Mouse (Mus musculus) forebrain, postnatal 0 days (tissue): Measurements from ENCODE around the gene Scn8a. TPM values are rescaled to one million over a fixed set of nuclear protein-coding genes. Genes with fewer than 3 reads are reported as not detected.
"Not testable (repeated sequence)": the region's sequence is repeated elsewhere in the genome, so short reads cannot be mapped to it uniquely, and the experiment has no call there.

Experiments
- ATAC-seq: fragments of 200-750 bp; cut with Nextera tagmentation; 2 replicates; pipeline ENCODE4 v1.8.0; 2017; ENCODE audit warnings: mild to moderate bottlenecking, moderate library complexity
- DNase-seq: peaks from one replicate; pipeline ENCODE4 v3.0.0-alpha.2; 2015
- H3K27ac ChIP-seq: fragments of 300-500 bp; sonication (generic); 2 replicates; pipeline ENCODE4 v1.5.1; 2014; ENCODE audit warnings: low read depth, mild to moderate bottlenecking, antibody characterized with exemption, low read length, moderate library complexity, mixed read lengths
- H3K27me3 ChIP-seq: fragments of 300-500 bp; sonication (generic); 2 replicates; pipeline ENCODE4 v1.6.1; 2014; ENCODE audit warnings: mild to moderate bottlenecking, low read length, mixed read lengths; ENCODE audit not compliant: insufficient read depth
- H3K36me3 ChIP-seq: fragments of 300-500 bp; sonication (generic); 2 replicates; pipeline ENCODE4 v1.6.1; 2014; ENCODE audit warnings: mild to moderate bottlenecking, moderate library complexity; ENCODE audit not compliant: insufficient read depth
- H3K4me1 ChIP-seq: fragments of 300-500 bp; sonication (generic); 2 replicates; pipeline ENCODE4 v1.6.1; 2014; ENCODE audit warnings: antibody characterized with exemption; ENCODE audit not compliant: insufficient read depth
- H3K4me2 ChIP-seq: fragments of 300-500 bp; sonication (generic); 2 replicates; pipeline ENCODE4 v1.6.1; 2014; ENCODE audit warnings: low read depth, mild to moderate bottlenecking, moderate library complexity
- H3K4me3 ChIP-seq: fragments of 300-500 bp; sonication (generic); 2 replicates; pipeline ENCODE4 v1.5.1; 2014; ENCODE audit warnings: low read depth, low read length, mixed read lengths
- H3K9ac ChIP-seq: fragments of 300-500 bp; sonication (generic); 2 replicates; pipeline ENCODE4 v1.6.1; 2014; ENCODE audit warnings: mild to moderate bottlenecking
- H3K9me3 ChIP-seq: fragments of 300-500 bp; sonication (generic); 2 replicates; pipeline ENCODE4 v1.6.1; 2016; ENCODE audit warnings: low read length
- CTCF ChIP-seq: sonication (generic); IDR thresholded peaks from 2 replicates; pipeline ENCODE4 v1.5.1; 2016; ENCODE audit warnings: antibody characterized with exemption, control low read depth, low read depth
- WGBS: fragments of 180-500 bp; shearing (Covaris S2); extraction: QIAGEN DNeasy Blood & Tissue Kit; methylation state at CpG from one replicate; pipeline ENCODE4 v1.1.7; 2014; 5-methylcytosine and 5-hydroxymethylcytosine counted together
- polyA plus RNA-seq: library from polyadenylated mRNA; unstranded; fragments of >200 nt; fragmentation: Nextera tagmentation; extraction: Ambion mirVana; gene quantifications from 2 replicates; pipeline ENCODE4 v1.2.1, GENCODE M21; 2015
- total RNA-seq: library from RNA; depleted of rRNA; stranded (reverse); fragments of >200 nt; gene quantifications from 2 replicates; pipeline ENCODE4 v1.2.3, GENCODE M21; 2014; rRNA removed

Gene Scn8a
- 22.1 and 26.9 TPM in 2 replicates for total RNA-seq
- polyA plus RNA-seq = 11.7 and 15.5 TPM in 2 replicates

DNA sequence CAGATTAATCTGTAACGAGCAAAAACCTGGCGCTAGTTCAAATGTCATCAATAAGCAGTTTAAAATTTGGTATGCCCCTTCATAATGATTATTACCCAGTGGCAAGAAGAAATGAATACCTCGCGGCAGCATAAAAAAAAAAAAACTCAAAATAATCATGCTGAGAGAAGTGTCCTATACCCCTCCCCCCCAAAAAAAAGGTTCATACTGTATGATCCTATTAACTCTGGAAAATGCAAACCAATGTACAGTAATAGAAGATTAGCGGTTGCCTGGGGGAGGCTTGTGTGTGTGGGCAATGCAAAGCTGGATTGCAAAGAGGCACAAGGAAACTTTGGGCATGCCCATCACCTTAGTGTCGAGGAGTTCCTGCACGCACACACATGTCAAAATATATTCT, at the start of gene Scn8a:
TSS of gene Scn8a (plus strand) at position 301 of the 400 bp plus-strand sequence.
- DNase-seq = no peak
- no peaks in the 10 kb centered on the region for H3K9me3 ChIP-seq
- 55% methylated on average over 7 of the region's 7 CpGs for WGBS
- H3K36me3 ChIP-seq = no peaks in the 10 kb centered on the region
- peak within 1 kb of the TSS; percentile 86 for H3K9ac ChIP-seq
- H3K4me2 ChIP-seq = peak within 1 kb of the TSS; percentile 52
- peak within 1 kb of the TSS; percentile 93 for H3K4me3 ChIP-seq
- no peak for ATAC-seq
- TF ChIP-seq CTCF = no peak
- H3K27ac ChIP-seq = peak within 1 kb of the TSS; percentile 91
- no peaks in the 10 kb centered on the region for H3K27me3 ChIP-seq
- H3K4me1 ChIP-seq = peaks cover 7% of the 10 kb centered on the region; the same call in 1 of the 2 replicates

DNA sequence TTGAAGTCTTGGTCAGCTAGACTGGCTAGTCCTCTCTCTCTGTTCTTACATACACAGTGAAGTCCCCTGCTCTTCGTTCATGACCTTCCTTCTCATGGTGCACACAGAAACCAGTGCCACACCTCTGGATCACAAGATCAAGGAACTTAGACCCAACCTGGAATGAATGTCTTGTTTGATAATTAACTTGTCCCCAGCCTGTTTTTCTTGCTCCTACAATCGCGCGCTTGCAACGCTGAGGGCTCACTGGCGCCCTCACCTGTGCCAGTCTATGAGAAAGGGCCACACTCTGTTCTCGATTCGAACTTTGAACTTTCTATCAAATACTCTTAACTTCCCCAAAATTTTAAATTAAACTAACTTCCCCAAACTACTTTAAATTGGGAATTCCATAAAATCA, 47.8 kb upstream of the Scn8a start:
- TF ChIP-seq CTCF = no peak
- Histone ChIP-seq H3K27ac (no peak overlapping the region), H3K4me1 (0 out of 2 replicates have a peak, but pooled peaks cover 5% of the 10 kb centered on the region), H3K9ac (no peak overlapping the region), H3K27me3 (no peaks in the 10 kb centered on the region), H3K36me3 (peaks cover 7% of the 10 kb centered on the region; the same call in 1 of the 2 replicates), H3K9me3 (no peaks in the 10 kb centered on the region), H3K4me2 (no peak overlapping the region), H3K4me3 (no peak overlapping the region)
- no peak for ATAC-seq
- DNase-seq = no peak
- 67% methylated on average over 8 of the region's 8 CpGs for WGBS

DNA sequence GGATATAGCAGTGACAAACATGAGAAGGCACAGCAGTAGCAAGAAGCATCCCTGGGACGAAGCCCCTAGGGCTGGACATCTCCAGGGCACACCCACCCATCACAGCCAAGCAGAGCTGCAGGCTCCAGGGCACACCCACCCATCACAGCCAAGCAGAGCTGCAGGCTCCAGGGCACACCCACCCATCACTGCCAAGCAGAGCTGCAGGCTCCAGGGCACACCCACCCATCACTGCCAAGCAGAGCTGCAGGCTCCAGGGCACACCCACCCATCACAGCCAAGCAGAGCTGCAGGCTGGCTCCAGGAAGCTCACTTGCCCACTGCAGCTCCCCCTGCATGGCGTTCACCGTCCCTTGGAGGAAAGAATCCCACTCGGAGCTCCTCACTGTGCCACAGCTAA, 47.3 kb upstream of the Scn8a start:
- ATAC-seq, H3K9me3 ChIP-seq, H3K9ac ChIP-seq, H3K36me3 ChIP-seq, H3K27me3 ChIP-seq, H3K4me2 ChIP-seq, H3K4me1 ChIP-seq, DNase-seq, H3K4me3 ChIP-seq, H3K27ac ChIP-seq: not testable (repeated sequence)
- 56% methylated on average over 4 of the region's 4 CpGs for WGBS

DNA sequence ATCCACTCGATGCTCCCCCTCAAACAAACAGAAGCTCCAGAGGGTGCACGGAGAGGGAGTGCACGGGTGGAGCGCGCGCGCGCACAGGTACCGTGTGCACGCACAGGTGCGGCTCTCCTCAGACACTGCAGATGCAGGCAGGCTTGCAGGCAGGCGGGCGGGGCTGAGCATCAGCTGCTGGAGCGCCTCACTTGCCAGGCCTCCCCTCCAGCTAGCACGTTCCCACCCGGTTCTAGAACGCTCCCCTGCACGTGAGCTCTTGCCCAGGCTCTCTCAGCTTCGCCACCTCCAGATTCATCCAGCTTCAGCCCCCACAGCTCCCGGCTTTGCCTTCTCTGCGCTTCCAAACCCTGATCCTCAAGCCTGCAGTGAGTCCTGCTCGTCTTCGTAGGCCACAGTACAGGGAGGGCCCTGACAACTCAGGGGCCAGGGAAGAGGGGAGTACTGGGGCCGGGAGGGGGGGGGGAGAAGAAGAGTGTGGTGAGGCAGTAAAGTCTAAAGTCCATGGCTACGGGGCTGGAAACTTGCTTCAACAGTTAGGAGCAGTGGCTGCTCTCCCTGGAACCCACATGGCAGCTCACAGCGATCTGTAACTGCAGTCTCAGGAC, 44.3 kb upstream of the Scn8a start:
- no peak for DNase-seq
- Histone ChIP-seq H3K9ac (0 out of 2 replicates have a peak overlapping the region, but pooled peaks have one; percentile 19), H3K27ac (no peak overlapping the region), H3K36me3 (no peaks in the 10 kb centered on the region), H3K9me3 (no peaks in the 10 kb centered on the region), H3K27me3 (no peaks in the 10 kb centered on the region), H3K4me1 (0 out of 2 replicates have a peak, but pooled peaks cover 5% of the 10 kb centered on the region), H3K4me2 (peak overlapping the region; percentile 44), H3K4me3 (peak overlapping the region; percentile 19)
- 17% methylated on average over 26 of the region's 26 CpGs for WGBS
- ATAC-seq = peak; percentile 80
- TF ChIP-seq CTCF = no peak

DNA sequence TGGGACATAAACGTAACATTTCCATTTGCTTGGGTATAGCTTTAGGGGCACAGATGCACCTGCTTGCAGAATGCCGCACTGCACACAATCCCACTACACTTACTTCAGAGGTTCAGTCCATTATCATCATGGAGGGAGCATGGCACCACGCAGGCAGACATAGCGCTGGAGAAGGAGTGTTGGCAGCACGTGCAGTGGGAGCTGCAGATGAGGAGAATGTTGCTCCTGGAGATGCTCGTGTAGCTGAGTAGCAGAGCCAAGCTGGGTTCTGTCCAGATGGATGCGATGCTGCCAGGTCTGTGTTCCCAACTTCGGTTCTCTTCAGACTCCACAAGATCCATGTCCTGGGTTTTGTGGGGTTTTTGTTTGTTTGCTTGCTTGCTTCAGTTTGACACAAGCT, 43.6 kb upstream of the Scn8a start:
- Histone ChIP-seq H3K27me3 (no peaks in the 10 kb centered on the region), H3K36me3 (no peaks in the 10 kb centered on the region), H3K4me2 (no peak overlapping the region), H3K4me1 (0 out of 2 replicates have a peak, but pooled peaks cover 5% of the 10 kb centered on the region), H3K4me3 (no peak overlapping the region), H3K9me3 (no peaks in the 10 kb centered on the region), H3K9ac (no peak overlapping the region), H3K27ac (no peak overlapping the region)
- DNase-seq (no peak), ATAC-seq (no peak)
- TF ChIP-seq CTCF = no peak
- WGBS = 58% methylated on average over 8 of the region's 8 CpGs

DNA sequence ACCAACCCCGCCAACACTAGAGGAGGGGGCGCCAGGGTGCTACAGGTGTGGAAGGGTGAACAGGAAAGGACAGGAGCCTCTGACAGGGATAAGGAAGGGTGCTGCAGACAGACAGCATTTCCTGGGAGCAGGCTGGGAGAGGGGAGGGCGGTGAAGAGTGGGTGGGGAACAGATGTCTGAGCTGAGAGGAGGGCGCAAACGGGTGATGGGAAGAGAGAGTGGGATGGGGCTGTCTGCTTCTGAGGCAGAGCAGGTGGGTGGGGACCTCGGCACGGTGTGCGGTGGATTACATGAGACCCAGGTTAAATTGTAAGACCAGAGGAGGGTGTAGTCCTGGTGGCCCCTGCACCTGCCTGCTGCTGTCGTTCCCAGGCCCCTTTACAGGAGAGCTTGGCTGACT, 39.9 kb upstream of the Scn8a start:
- TF ChIP-seq CTCF = no peak
- H3K27me3 ChIP-seq = no peaks in the 10 kb centered on the region
- H3K4me3 ChIP-seq = no peak overlapping the region
- no peak overlapping the region for H3K27ac ChIP-seq
- H3K9ac ChIP-seq = no peak overlapping the region
- H3K9me3 ChIP-seq = no peaks in the 10 kb centered on the region
- H3K4me2 ChIP-seq = no peak overlapping the region
- DNase-seq = no peak
- H3K36me3 ChIP-seq = no peaks in the 10 kb centered on the region
- 0 out of 2 replicates have a peak, but pooled peaks cover 5% of the 10 kb centered on the region for H3K4me1 ChIP-seq
- peak; percentile 48 for ATAC-seq
- 79% methylated on average over 9 of the region's 9 CpGs for WGBS

DNA sequence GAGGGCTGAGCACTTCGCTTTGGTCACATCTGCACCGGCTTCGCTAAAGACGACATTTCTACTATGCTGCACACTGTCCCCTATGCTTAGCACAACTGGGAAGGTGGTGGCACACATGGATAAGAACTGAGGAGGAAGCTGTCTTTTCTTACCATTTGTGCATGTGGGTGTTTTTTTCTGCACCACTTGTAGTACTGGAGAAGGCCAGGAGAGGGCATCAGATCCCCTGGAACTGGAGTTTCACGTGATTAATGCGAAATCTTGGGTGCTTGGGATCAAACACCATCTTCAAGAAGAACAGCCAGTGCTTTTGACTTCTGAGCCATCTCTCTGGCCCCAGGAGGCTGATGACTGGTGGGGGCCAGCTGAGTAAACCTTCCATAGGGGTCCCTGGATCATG, 39.0 kb upstream of the Scn8a start:
- ATAC-seq = no peak
- H3K36me3 ChIP-seq = no peaks in the 10 kb centered on the region
- WGBS = 53% methylated on average over 6 of the region's 6 CpGs
- no peak overlapping the region for H3K27ac ChIP-seq
- TF ChIP-seq CTCF = peak; percentile 64
- no peaks in the 10 kb centered on the region for H3K27me3 ChIP-seq
- H3K4me2 ChIP-seq = no peak overlapping the region
- H3K9ac ChIP-seq = no peak overlapping the region
- no peak for DNase-seq
- no peak overlapping the region for H3K4me3 ChIP-seq
- H3K4me1 ChIP-seq = 0 out of 2 replicates have a peak, but pooled peaks cover 2% of the 10 kb centered on the region
- no peaks in the 10 kb centered on the region for H3K9me3 ChIP-seq
